Mouse (Mus musculus): ENCODE measurements at regions not wholly inside any gene's neighbourhood (a gene's known extent, or its start where the extent isn't known, plus 50 kb on each side); places are given as distances from the start of the nearest gene placed in this dataset.

DNA sequence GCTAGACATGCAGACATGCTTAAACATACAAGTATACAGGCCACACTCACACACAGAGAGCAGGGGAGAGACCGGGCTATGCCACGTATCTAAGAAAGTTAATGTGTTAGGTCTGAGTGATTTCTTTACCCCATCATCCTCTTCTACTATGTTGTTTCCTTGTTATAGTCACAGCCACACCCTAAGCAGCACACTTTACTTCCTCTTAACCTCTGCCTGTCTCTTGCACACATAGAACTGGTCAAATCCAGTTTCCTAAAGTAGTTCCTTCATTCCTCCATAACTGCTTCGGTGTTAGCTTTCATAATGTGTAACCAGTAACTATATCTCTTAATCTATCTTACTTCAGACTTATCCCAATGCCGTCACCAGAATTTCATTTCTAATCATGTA, 186.4 kb downstream of the Rnf152 start:
- TF ChIP-seq CTCF (IDR thresholded peaks at IDR 0.05; ENCODE audit: extremely low read depth, insufficient read length, insufficient replicate concordance, low read depth, low read length) (no peak), POLR2A (IDR thresholded peaks at IDR 0.05; ENCODE audit: low read depth, low read length) (no peak)
